Mouse (Mus musculus) lung, postnatal 0 days (tissue): ENCODE results near the gene Cyp2d11. TPM values are rescaled to one million over a fixed set of nuclear protein-coding genes. Genes with fewer than 3 reads are reported as not detected.
A peak's percentile ranks its signal among the peaks of the same experiment; 100 is the strongest.

Source experiments
- ATAC-seq: fragments of 200-750 bp; cut with Nextera tagmentation; 2 replicates; pipeline ENCODE4 v1.8.0; 2017; ENCODE audit warnings: moderate library complexity
- DNase-seq: peaks from one replicate; pipeline ENCODE4 v3.0.0-alpha.2; 2016; ENCODE audit warnings: low spot score
- H3K27ac ChIP-seq: fragments of 300-500 bp; sonication (generic); 2 replicates; pipeline ENCODE4 v1.5.1; 2014; ENCODE audit warnings: antibody characterized with exemption, mild to moderate bottlenecking, low read length, mixed read lengths
- H3K27me3 ChIP-seq: fragments of 300-500 bp; sonication (generic); replicated peaks from 2 replicates; pipeline ENCODE4 v1.6.1; 2014; ENCODE audit warnings: low read length, mixed read lengths; ENCODE audit not compliant: insufficient read depth
- H3K36me3 ChIP-seq: fragments of 300-500 bp; sonication (generic); 2 replicates; pipeline ENCODE4 v1.6.1; 2014; ENCODE audit warnings: low read length, mixed read lengths; ENCODE audit not compliant: insufficient read depth
- H3K4me1 ChIP-seq: fragments of 300-500 bp; sonication (generic); 2 replicates; pipeline ENCODE4 v1.6.1; 2014; ENCODE audit warnings: antibody characterized with exemption, low read depth, low read length, mixed read lengths; ENCODE audit not compliant: insufficient read depth
- H3K4me2 ChIP-seq: fragments of 300-500 bp; sonication (generic); replicated peaks from 2 replicates; pipeline ENCODE4 v1.6.1; 2014; ENCODE audit warnings: low read depth, mild to moderate bottlenecking, low read length, moderate library complexity, mixed read lengths
- H3K4me3 ChIP-seq: fragments of 300-500 bp; sonication (generic); 2 replicates; pipeline ENCODE4 v1.5.1; 2014; ENCODE audit warnings: low read depth, low read length
- H3K9ac ChIP-seq: fragments of 300-500 bp; sonication (generic); replicated peaks from 2 replicates; pipeline ENCODE4 v1.6.1; 2014; ENCODE audit warnings: low read depth, mild to moderate bottlenecking
- H3K9me3 ChIP-seq: fragments of 300-500 bp; sonication (generic); 2 replicates; pipeline ENCODE4 v1.6.1; 2016; ENCODE audit warnings: low read length, mixed read lengths
- CTCF ChIP-seq: IDR thresholded peaks from 2 replicates; pipeline ENCODE4 v1.5.1; 2016; ENCODE audit warnings: antibody characterized with exemption, mild to moderate bottlenecking
- WGBS: fragments of 180-500 bp; shearing (Covaris S2); extraction: QIAGEN DNeasy Blood & Tissue Kit; methylation state at CpG from one replicate; pipeline ENCODE4 v1.1.7; 2014; 5-methylcytosine and 5-hydroxymethylcytosine counted together
- microRNA-seq: library from miRNA; unstranded; fragments of <30 nt; microRNA quantifications from one replicate; pipeline ENCODE4, GENCODE M21; 2016
- polyA plus RNA-seq: library from polyadenylated mRNA; unstranded; fragments of >200 nt; fragmentation: Nextera tagmentation; extraction: Ambion mirVana; gene quantifications from 2 replicates; pipeline ENCODE4 v1.2.1, GENCODE M21; 2015

The Cyp2d11 gene
- polyA plus RNA-seq, 1 experiment from 2014 or later: not detected

GRCm38 (mm10) chr15:82339634-82340254 is 54.1 kb downstream of the Cyp2d11 start:
- peak; percentile 27 for DNase-seq
- H3K36me3 ChIP-seq: peaks cover 12% of the 10 kb centered on the region
- H3K27ac ChIP-seq: peak overlapping the region; percentile 73; the same call in 1 of the 2 replicates
- H3K4me3 ChIP-seq: no peak overlapping the region
- no peaks in the 10 kb centered on the region for H3K27me3 ChIP-seq
- no peak for TF ChIP-seq CTCF
- H3K4me1 ChIP-seq: peaks cover 7% of the 10 kb centered on the region; the same call in 1 of the 2 replicates
- ATAC-seq: no peak
- H3K9me3 ChIP-seq: no peaks in the 10 kb centered on the region
- WGBS: 58% methylated on average over 8 of the region's 8 CpGs
- no peak overlapping the region for H3K4me2 ChIP-seq
- no peak overlapping the region for H3K9ac ChIP-seq

Small RNAs within 50 kb of the gene (microRNA-seq; reads per million reads assigned to microRNA genes)
- gene Gm25990 (not detected), gene Gm27331 (not detected), gene Mir7684 (not detected)

Other genes starting within 250 kb of the Cyp2d11 start
- gene Srebf2, start 246.8 kb downstream of the Cyp2d11 start, polyA plus RNA-seq: 113 and 115 TPM in 2 replicates
- gene Shisa8, start 181.2 kb downstream of the Cyp2d11 start, polyA plus RNA-seq: 0.29 and 0.55 TPM in 2 replicates
- gene Tnfrsf13c, start 169.7 kb downstream of the Cyp2d11 start, polyA plus RNA-seq: 0.07 and 0.49 TPM in 2 replicates
- gene Cenpm, start 149.3 kb downstream of the Cyp2d11 start, polyA plus RNA-seq: 3.9 and 4.3 TPM in 2 replicates
- not detected in 2 replicates for gene 1500009C09Rik, start 141.6 kb downstream of the Cyp2d11 start, polyA plus RNA-seq
- 0.11 and 0.26 TPM in 2 replicates for gene Sept3, start 119.1 kb downstream of the Cyp2d11 start, polyA plus RNA-seq
- 0.19 TPM in 1 of 2 replicates, not detected in the other for gene Wbp2nl, start 95.1 kb downstream of the Cyp2d11 start, polyA plus RNA-seq
- 73.0 and 75.4 TPM in 2 replicates for gene Naga, start 55.1 kb downstream of the Cyp2d11 start, polyA plus RNA-seq
- gene Pheta2, start 55.1 kb downstream of the Cyp2d11 start, polyA plus RNA-seq: 8.4 TPM in 2 replicates
- 241 and 276 TPM in 2 replicates for gene Smdt1, start 55.1 kb downstream of the Cyp2d11 start, polyA plus RNA-seq
- 439 and 454 TPM in 2 replicates for gene Ndufa6, start 39.7 kb downstream of the Cyp2d11 start, polyA plus RNA-seq
- gene Cyp2d22, start 13.8 kb downstream of the Cyp2d11 start, polyA plus RNA-seq: 13.3 and 14.2 TPM in 2 replicates
- not detected in 2 replicates for gene Cyp2d10, start 13.2 kb upstream of the Cyp2d11 start, polyA plus RNA-seq
- gene Cyp2d9, start 39.4 kb upstream of the Cyp2d11 start, polyA plus RNA-seq: not detected in 2 replicates
- gene Cyp2d12, start 161.1 kb upstream of the Cyp2d11 start, polyA plus RNA-seq: not detected in 2 replicates
- gene Cyp2d34, start 226.9 kb upstream of the Cyp2d11 start, polyA plus RNA-seq: not detected in 2 replicates